Mouse (Mus musculus): ENCODE measurements around the gene St7l. TPM values are rescaled to one million over a fixed set of nuclear protein-coding genes. Genes with fewer than 3 reads are reported as not detected.

Gene St7l
- 35.5 and 39.7 TPM in 2 replicates for polyA plus RNA-seq (2014; fragmentation: Nextera tagmentation; extraction: Ambion mirVana)

GRCm38 (mm10) chr3:104863786-104864650 is at the start of gene St7l, which contains the start of gene Capza1:
St7l (plus strand) TSS chr3:104864005.
Capza1 (minus strand) TSS chr3:104864505.
- Histone ChIP-seq H3K27me3 (ENCODE audit: control insufficient read depth, insufficient read depth, low read length) (no peaks in the 10 kb centered on the region), H3K4me3 (ENCODE audit: low read depth, low read length) (peak within 1 kb of the TSS; percentile 90), H3K36me3 (replicated peaks; ENCODE audit: control insufficient read depth, insufficient read depth, low read depth, low read length) (no peaks in the 10 kb centered on the region), H3K4me1 (ENCODE audit: control insufficient read depth, insufficient read depth, low read length) (no peaks in the 10 kb centered on the region), H3K27ac (replicated peaks; ENCODE audit: low read depth, low read length) (peak within 1 kb of the TSS; percentile 74), H3K9me3 (replicated peaks; ENCODE audit: control insufficient read depth, low read length) (no peaks in the 10 kb centered on the region), H3K4me2 (ENCODE audit: low read depth, low read length) (peak within 1 kb of the TSS; percentile 58), H3K9ac (replicated peaks; ENCODE audit: low read length) (peak within 1 kb of the TSS; percentile 97)
- ATAC-seq (replicated peaks; ENCODE audit: insufficient number of reproducible peaks, low FRiP score, low TSS enrichment, low read depth) (peak; percentile 96), DNase-seq (ENCODE audit: low spot score) (peak; percentile 91)
- WGBS: under 1% methylated on average over 43 of the region's 43 CpGs

DNA sequence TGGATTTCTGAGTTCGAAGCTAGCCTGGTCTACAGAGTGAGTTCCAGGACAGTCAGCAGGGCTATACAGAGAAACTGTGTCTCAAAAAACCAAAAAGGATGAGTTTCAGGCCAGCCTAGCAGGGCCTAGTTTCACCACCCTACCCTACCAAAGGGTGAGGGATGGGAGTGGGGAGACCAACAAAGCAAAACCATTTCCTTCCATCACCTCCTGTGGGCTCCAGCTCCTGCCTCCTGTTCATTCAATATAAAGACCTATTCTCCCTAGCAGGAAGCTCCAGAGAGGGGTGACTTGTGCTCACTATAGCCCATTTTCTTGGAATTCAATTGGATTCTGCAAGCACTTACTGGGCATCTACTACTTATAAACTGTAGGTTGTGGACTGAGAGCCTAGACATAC is 49.1 kb upstream of the St7l start:
- ATAC-seq (replicated peaks; ENCODE audit: insufficient number of reproducible peaks, low FRiP score, low TSS enrichment, low read depth): no peak
- 88% methylated on average over 1 of the region's 1 CpGs for WGBS
- H3K4me3 ChIP-seq (ENCODE audit: low read depth, low read length): no peak overlapping the region

GRCm38 (mm10) chr3:104815346-104815745 is 48.5 kb upstream of the St7l start:
- no peak for ATAC-seq (replicated peaks; ENCODE audit: insufficient number of reproducible peaks, low FRiP score, low TSS enrichment, low read depth)
- H3K27me3 ChIP-seq (ENCODE audit: control insufficient read depth, insufficient read depth, low read length): no peaks in the 10 kb centered on the region

More for the DNA sequence above, 49.1 kb upstream of the St7l start:
- Histone ChIP-seq H3K9ac (replicated peaks; ENCODE audit: low read length) (no peak overlapping the region), H3K9me3 (replicated peaks; ENCODE audit: control insufficient read depth, low read length) (no peaks in the 10 kb centered on the region), H3K36me3 (replicated peaks; ENCODE audit: control insufficient read depth, insufficient read depth, low read depth, low read length) (no peaks in the 10 kb centered on the region), H3K4me1 (ENCODE audit: control insufficient read depth, insufficient read depth, low read length) (no peaks in the 10 kb centered on the region), H3K4me2 (ENCODE audit: low read depth, low read length) (no peak overlapping the region), H3K27me3 (ENCODE audit: control insufficient read depth, insufficient read depth, low read length) (no peaks in the 10 kb centered on the region), H3K27ac (replicated peaks; ENCODE audit: low read depth, low read length) (no peak overlapping the region)
- DNase-seq (ENCODE audit: low spot score): no peak

DNA sequence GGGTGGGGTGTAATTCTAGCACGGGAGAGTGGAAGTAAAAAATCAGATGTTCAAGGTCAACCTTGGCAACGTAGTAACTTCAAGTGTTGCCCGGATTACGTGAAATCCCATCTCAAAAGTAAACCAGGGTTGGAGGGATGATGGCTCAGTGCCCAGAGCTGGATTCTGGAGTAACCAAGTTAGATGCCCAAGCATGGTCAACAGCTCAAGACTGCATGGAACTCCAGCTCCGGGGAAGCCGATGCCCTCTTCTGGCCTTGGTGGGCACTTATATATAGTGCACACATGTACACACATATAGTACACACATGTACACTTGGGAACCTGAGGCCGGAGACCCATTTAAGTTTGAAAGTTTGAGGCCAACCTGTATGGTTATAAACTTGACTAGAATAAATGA is 47.7 kb upstream of the St7l start:
- no peak for DNase-seq (ENCODE audit: low spot score)
- ATAC-seq (replicated peaks; ENCODE audit: insufficient number of reproducible peaks, low FRiP score, low TSS enrichment, low read depth): no peak
- 94% methylated on average over 7 of the region's 7 CpGs for WGBS
- H3K4me3 ChIP-seq (ENCODE audit: low read depth, low read length): no peak overlapping the region
- no peak overlapping the region for H3K4me2 ChIP-seq (ENCODE audit: low read depth, low read length)
- H3K9me3 ChIP-seq (replicated peaks; ENCODE audit: control insufficient read depth, low read length): no peaks in the 10 kb centered on the region
- no peak overlapping the region for H3K27ac ChIP-seq (replicated peaks; ENCODE audit: low read depth, low read length)
- H3K9ac ChIP-seq (replicated peaks; ENCODE audit: low read length): no peak overlapping the region
- H3K27me3 ChIP-seq (ENCODE audit: control insufficient read depth, insufficient read depth, low read length): no peaks in the 10 kb centered on the region
- no peaks in the 10 kb centered on the region for H3K4me1 ChIP-seq (ENCODE audit: control insufficient read depth, insufficient read depth, low read length)
- no peaks in the 10 kb centered on the region for H3K36me3 ChIP-seq (replicated peaks; ENCODE audit: control insufficient read depth, insufficient read depth, low read depth, low read length)

More at GRCm38 (mm10) chr3:104815346-104815745, 48.5 kb upstream of the St7l start:
- H3K4me2 ChIP-seq (ENCODE audit: low read depth, low read length): no peak overlapping the region
- no peak overlapping the region for H3K27ac ChIP-seq (replicated peaks; ENCODE audit: low read depth, low read length)
- H3K4me1 ChIP-seq (ENCODE audit: control insufficient read depth, insufficient read depth, low read length): no peaks in the 10 kb centered on the region
- DNase-seq (ENCODE audit: low spot score): no peak
- no peak overlapping the region for H3K9ac ChIP-seq (replicated peaks; ENCODE audit: low read length)
- no peak overlapping the region for H3K4me3 ChIP-seq (ENCODE audit: low read depth, low read length)
- WGBS: 91% methylated on average over 2 of the region's 2 CpGs
- no peaks in the 10 kb centered on the region for H3K36me3 ChIP-seq (replicated peaks; ENCODE audit: control insufficient read depth, insufficient read depth, low read depth, low read length)
- no peaks in the 10 kb centered on the region for H3K9me3 ChIP-seq (replicated peaks; ENCODE audit: control insufficient read depth, low read length)

GRCm38 (mm10) chr3:104817481-104817990 is 46.3 kb upstream of the St7l start:
- Histone ChIP-seq H3K27me3 (ENCODE audit: control insufficient read depth, insufficient read depth, low read length) (no peaks in the 10 kb centered on the region), H3K36me3 (replicated peaks; ENCODE audit: control insufficient read depth, insufficient read depth, low read depth, low read length) (no peaks in the 10 kb centered on the region), H3K27ac (replicated peaks; ENCODE audit: low read depth, low read length) (peak overlapping the region; percentile 92), H3K9me3 (replicated peaks; ENCODE audit: control insufficient read depth, low read length) (no peaks in the 10 kb centered on the region), H3K4me3 (ENCODE audit: low read depth, low read length) (peak overlapping the region; percentile 92), H3K4me2 (ENCODE audit: low read depth, low read length) (peak overlapping the region; percentile 87), H3K4me1 (ENCODE audit: control insufficient read depth, insufficient read depth, low read length) (no peaks in the 10 kb centered on the region), H3K9ac (replicated peaks; ENCODE audit: low read length) (peak overlapping the region; percentile 83)
- peak; percentile 67 for DNase-seq (ENCODE audit: low spot score)
- ATAC-seq (replicated peaks; ENCODE audit: insufficient number of reproducible peaks, low FRiP score, low TSS enrichment, low read depth): peak; percentile 82
- WGBS: under 1% methylated on average over 46 of the region's 46 CpGs

GRCm38 (mm10) chr3:104817991-104818748 is 45.6 kb upstream of the St7l start, which contains the start of gene Mov10:
Mov10 (minus strand) TSS chr3:104818563.
- Histone ChIP-seq H3K27ac (replicated peaks; ENCODE audit: low read depth, low read length) (peak within 1 kb of the TSS; percentile 92), H3K36me3 (replicated peaks; ENCODE audit: control insufficient read depth, insufficient read depth, low read depth, low read length) (no peaks in the 10 kb centered on the region), H3K9ac (replicated peaks; ENCODE audit: low read length) (peak within 1 kb of the TSS; percentile 83), H3K27me3 (ENCODE audit: control insufficient read depth, insufficient read depth, low read length) (no peaks in the 10 kb centered on the region), H3K4me3 (ENCODE audit: low read depth, low read length) (peak within 1 kb of the TSS; percentile 92), H3K4me2 (ENCODE audit: low read depth, low read length) (peak within 1 kb of the TSS; percentile 87), H3K9me3 (replicated peaks; ENCODE audit: control insufficient read depth, low read length) (no peaks in the 10 kb centered on the region), H3K4me1 (ENCODE audit: control insufficient read depth, insufficient read depth, low read length) (no peaks in the 10 kb centered on the region)
- peak; percentile 80 for DNase-seq (ENCODE audit: low spot score)
- ATAC-seq (replicated peaks; ENCODE audit: insufficient number of reproducible peaks, low FRiP score, low TSS enrichment, low read depth): peak; percentile 68
- 0% methylated on average over 38 of the region's 40 CpGs for WGBS

DNA sequence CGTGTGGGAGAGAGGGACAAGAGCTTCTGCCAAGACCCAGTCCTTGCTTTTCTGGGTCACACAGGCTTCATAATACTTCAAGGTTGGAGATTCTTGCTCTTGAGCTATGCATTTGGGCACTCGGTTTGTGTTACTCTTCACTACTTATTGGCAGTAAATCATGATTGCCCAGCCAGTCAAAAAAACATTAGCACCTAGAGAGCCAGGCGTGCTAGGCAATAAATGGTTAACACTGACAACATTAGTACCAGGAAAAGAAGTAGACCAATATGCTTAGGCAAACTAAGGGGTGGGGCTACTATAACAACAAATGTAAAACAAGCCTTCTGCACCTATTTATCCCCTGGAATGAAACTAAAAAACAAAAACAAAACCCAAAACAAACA is 45.1 kb upstream of the St7l start:
- no peaks in the 10 kb centered on the region for H3K4me1 ChIP-seq (ENCODE audit: control insufficient read depth, insufficient read depth, low read length)
- no peaks in the 10 kb centered on the region for H3K36me3 ChIP-seq (replicated peaks; ENCODE audit: control insufficient read depth, insufficient read depth, low read depth, low read length)
- peak overlapping the region; percentile 92; the same call in 1 of the 2 replicates for H3K27ac ChIP-seq (replicated peaks; ENCODE audit: low read depth, low read length)
- H3K9me3 ChIP-seq (replicated peaks; ENCODE audit: control insufficient read depth, low read length): no peaks in the 10 kb centered on the region
- DNase-seq (ENCODE audit: low spot score) (no peak), ATAC-seq (replicated peaks; ENCODE audit: insufficient number of reproducible peaks, low FRiP score, low TSS enrichment, low read depth) (no peak)
- peak overlapping the region; percentile 83 for H3K9ac ChIP-seq (replicated peaks; ENCODE audit: low read length)
- peak overlapping the region; percentile 87 for H3K4me2 ChIP-seq (ENCODE audit: low read depth, low read length)
- no peaks in the 10 kb centered on the region for H3K27me3 ChIP-seq (ENCODE audit: control insufficient read depth, insufficient read depth, low read length)
- peak overlapping the region; percentile 92 for H3K4me3 ChIP-seq (ENCODE audit: low read depth, low read length)
- WGBS: 5% methylated on average over 3 of the region's 3 CpGs
